Mouse (Mus musculus) left cerebral cortex, postnatal 14 days (tissue): ENCODE results near the gene Cdh4. TPM values are rescaled to one million over a fixed set of nuclear protein-coding genes. Genes with fewer than 3 reads are reported as not detected.

Experiments used
- DNase-seq, 2 experiments: peaks; one replicate each; pipeline ENCODE4 v3.0.0; 2021 to 2022; ENCODE audit warnings: low spot score in 2 of 2, mixed read lengths in 1 of 2
- intact Hi-C: fragments of 180-260 bp; cut with DNase I; formaldehyde crosslinking; loops from one replicate; pipeline ENCODE4 v1.15.1; 2025
- long read RNA-seq, 2 experiments: library from polyadenylated mRNA; stranded (forward); transcript quantifications; one replicate each; pipeline ENCODE4 v2.0.0; 2021
- total RNA-seq, 2 experiments: library from RNA; stranded (reverse); gene quantifications; 2 replicates each; pipeline ENCODE4 v1.2.3; 2021

Gene Cdh4
- 10 to 100 TPM; 23.8 to 28.8 TPM for total RNA-seq
- long read RNA-seq, experiment 1, partial matches to known transcripts = 1 of 2 reads
- long read RNA-seq, experiment 1, other reads (novel, unspliced or antisense) = 1 of 2 reads
- long read RNA-seq, experiment 2, partial matches to known transcripts = 11 of 12 reads
- long read RNA-seq, experiment 2, other reads (novel, unspliced or antisense) = 1 of 12 reads

DNA sequence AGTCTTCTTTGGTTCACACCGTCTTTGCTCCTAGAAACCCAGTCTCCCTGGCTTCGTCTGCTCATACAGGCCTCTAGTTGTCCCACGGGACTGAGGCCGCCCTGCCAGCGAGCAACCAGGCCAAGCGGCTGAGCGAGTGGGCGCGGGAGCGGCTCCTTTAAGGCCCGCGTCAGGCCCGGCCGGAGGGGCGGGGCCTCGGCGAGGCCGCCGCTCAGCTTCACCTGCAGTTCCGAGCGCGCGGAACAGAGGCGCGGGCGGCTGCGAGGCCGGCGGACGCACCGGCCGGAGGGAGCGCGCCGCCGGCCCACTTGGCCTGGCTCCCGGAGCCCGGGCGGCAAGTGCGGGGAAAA, at the start of gene Cdh4:
Cdh4 (plus strand) TSS at position 241 of the 350 bp plus-strand sequence.
- DNase-seq = peak; percentile 37 to 69
- intact Hi-C loops = loop anchor here (5.0 kb wide), 1 partner anchor 430 kb away; no protein-coding TSS in a partner anchor

DNA sequence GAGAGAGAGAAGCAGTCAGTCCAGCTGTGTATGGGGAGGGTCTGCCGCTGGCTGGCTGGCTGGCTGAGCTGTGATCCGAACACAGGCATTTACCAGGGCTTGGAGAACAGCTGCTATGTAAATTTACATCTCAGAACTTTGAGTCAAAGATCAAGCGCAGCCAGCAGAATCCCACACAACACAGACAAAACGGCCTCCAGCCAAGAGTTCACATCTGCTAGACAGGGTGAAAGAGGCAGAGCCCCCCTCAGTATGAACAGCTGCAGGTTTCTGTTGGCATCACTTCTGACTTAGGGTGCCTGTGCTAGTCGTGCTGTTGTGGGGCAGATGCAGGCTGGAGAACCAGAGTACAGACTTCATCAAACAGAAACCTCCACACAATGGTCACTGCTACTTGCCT, 46.8 kb upstream of the Cdh4 start:
- DNase-seq = no peak

DNA sequence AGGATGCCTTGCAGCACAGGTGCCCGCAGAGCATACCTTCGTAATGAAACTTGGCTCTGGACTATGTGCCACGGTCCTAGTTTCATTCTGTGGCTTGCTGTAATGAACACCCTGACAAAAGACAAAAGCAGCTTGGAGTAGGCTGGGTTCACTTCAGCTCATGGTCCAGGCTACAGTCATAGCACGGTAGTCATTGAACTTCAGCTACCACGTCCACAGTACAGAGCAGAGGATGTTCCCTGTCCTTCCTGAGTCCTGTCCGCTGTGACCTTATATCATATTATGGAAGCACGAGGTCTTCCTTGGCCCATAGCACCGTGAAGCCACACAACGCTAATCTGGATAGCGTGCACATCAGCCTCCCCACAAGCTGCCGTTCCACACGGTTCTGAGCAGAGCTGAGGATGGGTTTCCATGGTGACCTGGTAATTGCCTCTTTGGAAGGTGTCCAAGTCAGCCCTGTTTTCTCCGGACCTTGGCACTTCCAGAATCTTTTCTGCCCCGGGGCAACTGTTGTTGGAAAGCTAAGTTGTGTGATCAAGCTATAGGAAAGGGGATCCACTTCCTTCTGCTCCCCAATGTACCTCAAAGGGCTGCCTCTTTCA, 42.5 kb upstream of the Cdh4 start:
- intact Hi-C loops = no loop called here
- peak; percentile 36 to 64 for DNase-seq

More for the DNA sequence above, 46.8 kb upstream of the Cdh4 start:
- intact Hi-C loops = no loop called here

DNA sequence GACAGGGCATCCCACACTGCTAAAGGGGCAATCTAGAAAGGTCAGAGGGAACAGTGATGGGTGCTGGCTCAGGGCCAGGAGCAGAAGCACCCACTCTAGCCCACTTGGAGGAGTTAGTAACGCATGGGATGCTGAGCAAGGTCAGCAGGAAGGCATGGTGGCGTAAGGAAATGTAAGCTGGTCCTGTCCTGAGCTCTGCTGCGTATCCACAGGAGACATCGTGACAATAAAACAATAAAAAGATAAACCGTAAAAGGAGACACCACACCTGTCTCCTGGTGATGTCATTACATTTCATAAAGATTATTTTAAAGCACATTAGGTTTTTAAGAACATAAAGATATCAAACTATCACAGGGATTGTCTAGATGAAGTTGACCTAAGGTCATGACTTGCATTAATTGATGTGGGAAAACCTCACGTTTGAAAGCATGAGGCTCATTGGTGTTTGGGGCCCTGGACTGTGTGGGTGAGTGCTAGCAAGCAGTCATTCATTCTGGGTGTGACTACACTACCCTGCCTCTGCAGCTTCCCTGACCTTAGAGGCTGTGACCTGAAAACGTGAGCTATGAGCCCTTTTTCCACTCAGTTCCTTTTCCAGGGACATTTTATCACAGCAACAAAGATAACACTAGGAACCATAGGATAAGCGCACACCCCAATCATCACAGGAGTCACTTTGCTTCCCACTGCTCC, 31.2 kb upstream of the Cdh4 start:
- intact Hi-C loops = no loop called here

DNA sequence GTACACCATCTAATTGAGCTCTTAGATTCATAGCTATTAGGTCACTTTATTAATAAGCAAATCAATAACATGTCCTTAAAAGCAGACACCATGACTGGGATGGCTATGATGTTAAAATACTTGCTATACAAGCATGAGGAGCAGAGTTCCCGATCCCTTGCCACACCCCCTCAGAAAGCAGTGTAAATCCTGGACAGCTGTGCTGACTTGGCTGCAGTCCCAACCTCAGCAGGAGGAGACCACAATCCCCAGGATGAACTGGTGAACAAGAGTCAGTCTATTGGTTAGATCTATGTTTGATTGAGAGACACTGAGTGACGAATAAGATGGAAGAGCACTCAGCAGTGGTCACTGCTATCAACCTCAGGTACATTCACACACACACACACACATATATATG, 29.3 kb upstream of the Cdh4 start:
- DNase-seq = no peak
- intact Hi-C loops = no loop called here

More for the DNA sequence above, 31.2 kb upstream of the Cdh4 start:
- no peak for DNase-seq

DNA sequence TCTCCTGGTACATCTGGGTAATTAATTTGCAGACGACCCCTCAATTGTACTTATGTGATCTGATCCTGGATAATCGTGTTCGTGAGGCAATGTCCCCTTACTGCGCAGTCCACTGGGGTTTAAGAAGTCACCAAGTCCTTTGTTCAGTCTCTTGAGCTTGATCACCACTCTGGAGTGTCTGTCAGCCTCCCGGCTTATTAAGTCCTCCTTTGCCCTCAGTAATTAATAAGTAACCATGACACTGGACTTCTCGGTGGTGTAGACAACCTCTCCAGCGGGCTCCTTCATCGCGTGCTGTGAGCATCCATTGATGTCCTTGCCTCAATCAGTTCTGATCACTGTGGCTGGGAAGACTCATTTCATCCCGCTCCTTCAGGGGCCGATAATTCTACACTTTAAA, 28.0 kb upstream of the Cdh4 start:
- intact Hi-C loops = no loop called here
- no peak for DNase-seq

DNA sequence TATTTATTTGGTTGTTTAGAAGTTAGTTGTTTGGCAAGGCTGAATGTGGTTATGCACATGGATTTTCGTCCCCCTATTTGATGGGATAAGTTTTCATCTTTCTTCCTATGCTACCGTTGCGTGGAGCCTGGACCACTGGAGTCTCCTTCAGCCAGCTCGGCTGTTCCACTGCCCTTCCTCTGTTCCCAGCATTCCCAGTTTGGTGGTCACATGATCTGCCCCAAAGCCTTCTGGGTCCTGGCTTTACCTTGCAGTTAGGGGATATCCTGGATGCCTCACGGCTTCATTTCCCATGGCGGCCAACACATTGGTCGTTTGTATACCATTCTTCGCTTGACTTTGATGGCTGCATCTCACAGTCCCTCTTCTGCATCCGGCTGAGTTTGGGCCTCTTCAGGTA, 27.5 kb upstream of the Cdh4 start:
- intact Hi-C loops = no loop called here
- no peak for DNase-seq

DNA sequence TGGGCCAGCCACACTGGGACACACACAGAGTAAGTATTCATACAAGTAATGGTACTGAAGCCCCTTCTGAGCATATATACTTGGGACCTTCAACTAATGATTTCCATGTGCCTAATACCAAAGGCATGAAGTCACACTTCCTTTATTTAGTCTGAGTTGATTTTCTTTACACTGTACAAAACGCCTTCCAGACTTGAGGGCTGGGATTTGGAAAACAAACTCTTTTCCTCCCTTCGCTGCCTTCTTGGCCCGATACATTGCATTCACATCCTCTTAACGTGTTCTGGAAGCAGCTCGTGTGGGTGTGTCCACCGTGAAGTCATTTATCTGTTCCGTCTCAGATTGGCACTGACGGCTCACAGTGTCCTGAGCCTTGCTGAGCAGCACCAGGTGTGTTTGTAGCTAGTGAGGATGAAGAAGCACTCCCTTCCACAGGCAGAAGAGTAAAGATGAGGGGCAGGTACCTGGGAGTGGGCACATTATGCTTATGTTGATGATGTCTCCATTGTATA, 26.3 kb upstream of the Cdh4 start:
- intact Hi-C loops = no loop called here
- DNase-seq = no peak

DNA sequence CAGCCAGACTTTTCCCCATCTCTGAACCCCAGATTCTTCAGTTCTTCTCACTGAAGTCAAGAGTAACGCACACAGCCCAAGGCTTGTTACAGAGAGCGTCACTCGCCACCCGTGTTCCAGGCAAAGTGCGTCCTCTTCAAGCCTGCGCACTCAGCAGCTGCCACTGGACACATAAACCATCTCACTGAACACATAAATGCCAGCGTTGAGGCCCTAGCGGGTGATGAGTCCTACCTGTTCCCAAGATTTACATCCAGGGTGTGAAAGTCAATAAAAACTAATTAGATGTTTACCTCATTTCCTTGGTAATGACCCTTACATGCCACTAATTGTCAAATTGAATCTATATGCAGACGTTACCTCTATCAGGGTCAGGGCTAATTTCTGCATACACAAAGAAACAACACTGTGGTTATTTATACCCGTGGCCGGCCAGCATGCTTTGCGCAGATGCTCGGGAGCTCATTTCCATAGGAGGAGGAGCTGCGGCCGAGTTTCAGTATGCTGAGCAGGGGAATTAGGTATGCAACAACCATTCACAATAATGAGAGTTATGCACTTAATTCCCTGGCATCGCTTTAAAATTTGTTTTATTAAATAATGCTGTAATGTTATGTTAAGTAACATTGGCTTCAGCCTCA, 25.5 kb upstream of the Cdh4 start:
- intact Hi-C loops = no loop called here
- DNase-seq = peak in 1 of 2 experiments; percentile 16

DNA sequence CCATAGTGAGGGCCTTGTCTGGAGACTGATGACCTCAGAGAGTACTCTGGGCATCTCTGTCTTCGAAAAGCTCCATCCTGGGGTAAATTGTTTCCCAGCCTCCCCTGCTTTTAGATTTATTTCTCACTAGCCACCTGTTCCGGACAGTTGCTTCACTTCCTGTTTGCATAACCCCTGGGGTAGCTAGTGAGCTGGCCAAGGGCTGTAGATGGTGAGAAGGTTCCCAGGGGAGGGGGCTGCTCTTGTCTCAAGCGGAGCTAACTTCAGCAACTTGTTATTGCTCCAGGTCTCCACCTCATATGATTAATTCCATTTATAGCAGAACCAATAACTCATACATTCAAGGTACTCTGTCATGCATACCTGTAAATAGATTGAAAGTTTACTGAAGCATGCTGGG, 16.6 kb upstream of the Cdh4 start:
- DNase-seq = no peak
- intact Hi-C loops = no loop called here

DNA sequence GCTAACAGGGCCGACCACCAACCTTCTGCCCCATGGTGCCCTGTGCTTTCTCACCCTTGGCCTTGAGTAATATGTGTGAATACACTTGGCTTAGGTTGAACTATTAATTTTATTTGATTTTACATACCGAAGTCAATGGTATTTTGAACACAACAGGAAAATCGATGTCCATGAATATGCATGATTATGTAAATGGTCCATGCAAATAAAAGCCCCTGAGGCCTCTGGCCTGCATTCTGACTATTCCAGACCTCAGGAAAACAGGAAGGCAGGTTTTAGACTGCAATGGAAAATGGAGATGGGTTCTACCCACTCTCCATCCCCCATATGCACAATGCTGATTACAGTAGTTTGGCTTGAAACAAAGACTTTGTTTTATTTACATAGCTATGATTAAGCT, 13.3 kb upstream of the Cdh4 start:
- DNase-seq = no peak
- intact Hi-C loops = no loop called here

DNA sequence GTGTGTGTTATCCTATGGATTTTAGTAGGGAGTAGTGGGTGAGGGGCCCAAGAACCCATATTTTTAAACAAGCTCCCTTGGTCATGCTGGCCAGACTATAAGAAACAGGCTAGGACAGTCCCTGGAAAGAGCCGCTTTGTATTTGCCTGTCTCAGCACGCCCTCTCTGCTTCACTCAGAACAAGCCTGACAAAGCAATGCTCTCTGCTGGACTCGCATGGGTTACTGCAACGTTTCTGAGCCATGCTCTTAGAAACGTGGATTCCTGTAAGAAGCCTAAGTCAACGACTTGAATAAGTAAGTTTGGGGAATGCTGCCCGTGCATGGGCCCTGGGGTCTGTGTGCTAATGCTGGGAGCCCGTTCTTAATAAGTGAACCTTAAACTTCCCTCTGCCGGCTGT, 2.1 kb upstream of the Cdh4 start:
- intact Hi-C loops = loop anchor here (5.0 kb wide), 1 partner anchor 432 kb away; no protein-coding TSS in a partner anchor
- peak; percentile 55 to 67 for DNase-seq

DNA sequence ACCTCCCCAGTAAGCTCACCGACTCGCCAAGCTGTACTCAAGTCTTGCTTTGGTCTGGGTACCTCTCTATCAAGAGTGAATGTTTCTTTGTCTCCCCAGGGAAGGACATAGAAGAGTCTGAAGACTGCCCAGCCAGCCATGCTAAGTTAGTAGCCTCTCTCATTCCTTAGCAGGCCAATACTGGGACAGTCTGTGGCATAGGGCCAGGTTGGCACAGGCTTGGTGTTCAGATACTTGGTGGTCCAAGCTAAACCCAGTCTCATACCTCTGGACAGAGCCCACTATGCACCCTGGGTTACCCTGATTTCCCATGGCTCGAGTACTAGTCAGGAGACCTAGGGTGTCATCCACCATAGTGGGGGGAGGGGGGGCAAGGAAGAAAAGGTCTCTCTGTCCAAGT, 1.1 kb upstream of the Cdh4 start:
- DNase-seq = no peak
- intact Hi-C loops = loop anchor here (5.0 kb wide), 1 partner anchor 431 kb away; no protein-coding TSS in a partner anchor

DNA sequence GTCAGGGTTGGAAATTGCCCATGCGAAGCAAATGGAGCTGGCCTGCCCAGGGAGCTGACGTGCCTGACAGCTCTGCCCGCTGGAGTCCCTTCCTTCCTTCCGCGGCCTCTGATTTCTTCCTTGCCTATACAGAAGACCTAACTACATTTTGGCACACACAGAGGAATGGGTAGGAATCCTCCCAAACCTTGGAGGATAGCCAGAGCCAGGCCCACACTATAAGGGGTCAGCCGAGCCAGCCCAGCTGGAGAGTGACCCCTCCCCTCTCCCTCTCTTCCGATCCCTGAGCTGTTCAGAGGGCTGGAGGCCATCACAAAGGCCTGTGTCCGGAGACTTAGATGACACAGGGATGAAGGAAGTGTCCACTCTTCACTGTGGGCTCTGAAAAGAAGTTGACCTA, 514 bp upstream of the Cdh4 start:
- intact Hi-C loops = loop anchor here (5.0 kb wide), 1 partner anchor 431 kb away; no protein-coding TSS in a partner anchor

DNA sequence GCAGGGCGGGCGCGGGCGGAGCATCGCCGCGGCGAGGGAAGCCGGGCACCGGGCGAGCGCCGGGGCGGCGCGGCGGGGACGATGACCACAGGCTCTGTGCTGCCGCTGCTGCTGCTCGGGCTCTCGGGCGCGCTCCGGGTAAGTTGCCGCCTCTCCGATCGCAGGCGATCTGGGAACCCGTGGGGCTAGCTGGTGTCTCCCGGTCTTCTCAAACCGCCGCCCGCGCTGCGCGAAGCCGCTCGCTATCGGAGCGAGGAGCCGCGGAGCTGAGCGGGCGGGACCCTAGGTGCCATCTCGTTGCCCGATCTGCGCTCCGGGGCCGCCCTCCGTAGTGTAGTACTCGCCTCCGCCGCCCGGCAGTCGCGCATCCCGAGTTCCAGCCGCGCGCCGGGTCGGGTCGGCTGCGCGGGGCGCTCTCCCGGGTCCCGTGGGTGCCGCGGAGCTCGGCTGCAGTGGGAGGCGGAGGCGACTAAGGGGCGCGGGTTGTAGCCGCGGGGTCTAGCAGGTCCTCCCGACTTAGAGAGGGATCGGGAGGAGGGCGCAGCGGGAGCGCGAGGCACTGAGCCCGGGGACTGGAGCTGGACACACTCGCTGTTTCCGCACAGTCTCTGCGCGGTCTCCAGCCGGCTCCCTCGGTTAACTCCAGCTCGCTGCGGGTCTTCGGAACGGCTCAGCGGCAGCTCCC, 452 bp downstream of the Cdh4 start:
- peak; percentile 42 to 46 for DNase-seq
- intact Hi-C loops = loop anchor here (5.0 kb wide), 1 partner anchor 430 kb away; no protein-coding TSS in a partner anchor

More for the DNA sequence above, 514 bp upstream of the Cdh4 start:
- DNase-seq = no peak

DNA sequence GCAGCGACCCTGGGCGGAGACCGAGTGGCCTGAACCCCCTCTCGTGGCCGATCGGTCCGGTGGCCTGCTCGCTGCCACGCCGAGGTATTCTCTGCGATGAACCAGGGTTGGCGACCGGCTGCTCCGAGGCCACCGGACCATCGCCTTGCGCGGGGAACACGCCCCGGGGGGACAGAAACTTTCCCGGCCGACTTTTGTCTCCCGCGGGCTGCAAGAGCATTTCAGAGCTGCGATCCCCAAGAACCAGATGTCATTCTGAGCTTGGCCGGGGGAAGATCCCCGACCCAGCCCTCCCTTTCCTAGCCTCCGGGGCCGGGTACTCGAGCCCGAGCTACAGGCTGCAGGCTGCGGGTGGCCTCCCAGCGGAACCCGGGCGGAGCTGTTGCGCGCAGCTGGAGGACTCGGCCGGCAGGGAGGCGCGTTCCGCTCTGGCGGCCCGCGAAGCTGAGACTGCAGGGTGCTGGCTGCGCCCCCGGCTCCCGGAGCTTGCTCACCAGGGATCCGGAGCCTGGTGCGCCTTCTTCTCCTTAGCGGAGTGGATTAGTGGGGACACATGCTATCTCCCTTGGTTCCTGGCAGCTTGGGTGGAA, 1.1 kb downstream of the Cdh4 start:
- intact Hi-C loops = loop anchor here (5.0 kb wide), 1 partner anchor 429 kb away; no protein-coding TSS in a partner anchor
- peak; percentile 45 to 69 for DNase-seq

DNA sequence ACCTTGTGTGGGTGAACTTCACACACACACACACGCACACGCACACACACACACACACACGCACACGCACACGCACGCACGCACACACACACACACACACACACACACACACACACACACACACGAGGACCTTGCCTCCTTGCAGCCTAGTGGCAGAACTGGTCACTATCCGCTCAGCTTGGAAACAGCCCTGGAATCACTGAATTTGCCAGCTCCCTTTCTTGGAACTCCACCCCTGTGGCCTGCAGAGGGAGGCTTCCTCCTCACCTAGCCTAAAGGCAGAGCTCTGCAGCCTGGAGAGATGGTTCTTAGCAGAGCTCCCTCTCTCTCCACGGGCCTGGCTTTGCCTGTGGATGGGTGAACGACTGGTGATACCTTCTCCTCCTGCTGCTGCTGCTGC, 1.7 kb downstream of the Cdh4 start:
- intact Hi-C loops = loop anchor here (5.0 kb wide), 1 partner anchor 428 kb away; no protein-coding TSS in a partner anchor
- peak in 1 of 2 experiments; percentile 17 for DNase-seq

DNA sequence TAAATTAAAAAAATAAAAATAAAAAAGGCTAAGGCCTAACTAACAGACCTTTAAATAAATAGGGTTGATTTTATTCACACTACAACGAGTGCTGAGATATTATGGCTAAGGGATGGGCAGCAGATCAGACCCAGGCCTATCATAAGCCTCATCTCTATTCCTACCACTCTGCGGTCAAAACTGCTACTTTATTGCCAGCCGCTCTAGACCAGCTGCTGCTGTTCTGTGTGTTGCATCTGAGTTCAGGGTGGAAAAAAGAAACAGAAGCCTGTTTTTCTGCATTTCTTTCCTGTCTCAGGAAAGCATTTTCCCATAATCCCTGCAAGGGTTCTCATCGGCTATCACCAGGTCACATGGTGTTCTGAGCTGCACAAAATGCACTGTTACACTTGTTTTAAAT, 6.0 kb downstream of the Cdh4 start:
- intact Hi-C loops = no loop called here
- no peak for DNase-seq

DNA sequence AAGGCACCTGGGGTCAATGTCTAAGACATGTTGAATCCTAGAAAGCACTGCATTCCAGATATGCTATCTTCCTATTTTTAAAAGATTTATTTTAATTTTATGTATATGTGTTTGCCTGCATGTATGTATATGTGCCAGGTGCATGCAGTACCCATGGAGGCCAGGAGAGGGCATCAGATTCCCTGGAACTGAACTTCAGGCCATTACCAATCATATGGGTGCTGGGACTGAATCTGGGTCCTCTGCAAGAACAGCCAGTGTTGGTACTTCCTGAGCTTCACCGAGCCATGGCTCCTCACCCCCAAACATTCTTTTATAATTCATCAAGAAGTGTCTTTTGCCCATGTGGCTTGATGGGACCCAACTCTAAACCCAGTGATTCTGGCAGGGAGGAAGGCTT, 6.8 kb downstream of the Cdh4 start:
- DNase-seq = no peak
- intact Hi-C loops = no loop called here
